Mouse (Mus musculus) embryonic fibroblast, embryonic 13.5 days (primary cell): ENCODE data around the gene Kdm4b.

ENCODE experiments used
- CTCF ChIP-seq: IDR thresholded peaks from 2 replicates; pipeline ENCODE4 v1.5.1; 2011; ENCODE audit warnings: mild to moderate bottlenecking, control low read depth, low read length, moderate library complexity, borderline replicate concordance; ENCODE audit not compliant: insufficient read depth
- POLR2A ChIP-seq: IDR thresholded peaks from 2 replicates; pipeline ENCODE4 v1.6.1; 2011; ENCODE audit warnings: low read depth, mild to moderate bottlenecking, control low read depth, low read length, moderate library complexity

DNA sequence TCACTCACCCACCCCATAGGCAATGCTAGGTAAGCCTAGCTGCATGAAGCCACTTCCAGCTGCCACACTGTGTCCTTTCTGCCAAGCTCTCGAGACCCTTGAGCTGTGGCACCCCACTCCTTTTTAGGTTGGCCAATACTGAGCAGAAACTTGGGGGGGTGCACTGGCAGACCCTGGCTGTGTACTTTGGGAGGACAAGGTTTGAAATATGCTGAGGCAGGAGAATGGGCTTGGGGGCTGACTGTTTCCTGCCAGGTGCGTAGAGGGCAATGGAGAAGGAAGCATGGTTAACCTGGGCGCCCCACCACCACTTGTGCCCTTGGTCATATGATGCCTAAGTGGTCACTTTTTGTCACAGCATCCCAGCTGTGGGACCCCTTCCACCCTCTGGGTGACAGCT lies 118.9 kb downstream of the Kdm4b start:
- TF ChIP-seq POLR2A, result no peak
- TF ChIP-seq CTCF, result no peak
